Mouse (Mus musculus) hindbrain, postnatal 0 days (tissue): ENCODE data around the gene Xylt2. TPM values are rescaled to one million over a fixed set of nuclear protein-coding genes. Genes with fewer than 3 reads are reported as not detected.

Experiments used
- ATAC-seq: fragments of 200-750 bp; cut with Nextera tagmentation; 2 replicates; pipeline ENCODE4 v1.8.0; 2017; ENCODE audit warnings: mild to moderate bottlenecking, moderate TSS enrichment, moderate library complexity
- DNase-seq: peaks from one replicate; pipeline ENCODE4 v3.0.0-alpha.2; 2015; ENCODE audit warnings: low spot score
- H3K27ac ChIP-seq: fragments of 300-500 bp; sonication (generic); 2 replicates; pipeline ENCODE4 v1.5.1; 2014; ENCODE audit warnings: mild to moderate bottlenecking
- H3K27me3 ChIP-seq: fragments of 300-500 bp; sonication (generic); 2 replicates; pipeline ENCODE4 v1.6.1; 2014; ENCODE audit warnings: low read length, mixed read lengths; ENCODE audit not compliant: insufficient read depth
- H3K36me3 ChIP-seq: fragments of 300-500 bp; sonication (generic); 2 replicates; pipeline ENCODE4 v1.6.1; 2014; ENCODE audit warnings: low read length, mixed read lengths; ENCODE audit not compliant: insufficient read depth
- H3K4me1 ChIP-seq: fragments of 300-500 bp; sonication (generic); 2 replicates; pipeline ENCODE4 v1.6.1; 2014; ENCODE audit warnings: antibody characterized with exemption, low read length, mixed read lengths; ENCODE audit not compliant: insufficient read depth
- H3K4me2 ChIP-seq: fragments of 300-500 bp; sonication (generic); 2 replicates; pipeline ENCODE4 v1.6.1; 2014; ENCODE audit warnings: low read depth, mild to moderate bottlenecking, low read length, moderate library complexity, mixed read lengths
- H3K4me3 ChIP-seq: fragments of 300-500 bp; sonication (generic); 2 replicates; pipeline ENCODE4 v1.5.1; 2014; ENCODE audit warnings: low read length
- H3K9ac ChIP-seq: fragments of 300-500 bp; sonication (generic); replicated peaks from 2 replicates; pipeline ENCODE4 v1.6.1; 2014; ENCODE audit warnings: mild to moderate bottlenecking, low read length, moderate library complexity, mixed read lengths
- H3K9me3 ChIP-seq: fragments of 300-500 bp; sonication (generic); 2 replicates; pipeline ENCODE4 v1.6.1; 2016; ENCODE audit warnings: low read length, mixed read lengths
- CTCF ChIP-seq: IDR thresholded peaks from 2 replicates; pipeline ENCODE4 v1.5.1; 2016; ENCODE audit warnings: antibody characterized with exemption, control low read depth, low read depth
- WGBS: fragments of 180-500 bp; shearing (Covaris S2); extraction: QIAGEN DNeasy Blood & Tissue Kit; methylation state at CpG from one replicate; pipeline ENCODE4 v1.1.7; 2014; 5-methylcytosine and 5-hydroxymethylcytosine counted together
- polyA plus RNA-seq: library from polyadenylated mRNA; unstranded; fragments of >200 nt; fragmentation: Nextera tagmentation; extraction: Ambion mirVana; gene quantifications from 2 replicates; pipeline ENCODE4 v1.2.1, GENCODE M21; 2015
- total RNA-seq: library from RNA; depleted of rRNA; stranded (reverse); fragments of >200 nt; gene quantifications from 2 replicates; pipeline ENCODE4 v1.2.3, GENCODE M21; 2014; rRNA removed

Gene Xylt2
- total and polyA plus RNA-seq, 2 experiments from 2014 or later: 13.6 to 53.5 TPM

DNA sequence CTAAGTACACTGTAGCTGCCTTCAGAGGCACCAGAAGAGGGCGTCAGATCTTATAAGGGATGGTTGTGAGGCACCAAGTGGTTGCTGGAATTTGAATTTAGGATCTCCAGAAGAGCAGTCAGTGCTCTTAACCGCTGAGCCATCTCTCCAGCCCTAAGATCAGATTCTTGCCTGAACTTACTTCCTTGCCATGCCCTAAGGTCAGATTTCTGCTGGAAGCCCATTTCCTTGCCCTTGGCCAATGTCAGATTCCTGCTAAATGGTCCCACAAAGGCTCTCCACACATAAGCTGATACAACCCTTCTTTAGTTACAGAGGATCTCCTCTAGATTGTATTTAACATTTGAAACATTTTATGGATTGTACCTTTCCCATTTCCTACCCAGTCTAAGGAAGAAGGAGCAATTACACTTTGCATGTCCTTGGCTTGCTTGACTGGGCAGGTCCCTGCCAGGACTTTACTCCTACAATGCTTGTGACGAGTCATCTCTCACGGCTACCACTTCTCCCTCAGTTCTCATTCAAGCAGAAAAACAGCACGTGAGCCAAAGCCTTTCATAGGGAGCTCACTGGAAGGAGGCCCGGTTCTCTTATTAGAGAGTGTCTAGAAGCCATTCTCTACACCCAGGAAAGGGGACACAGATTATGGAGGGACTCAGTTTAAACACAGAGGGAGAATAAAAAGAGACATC, 56.4 kb downstream of the Xylt2 start:
- Histone ChIP-seq H3K9ac (no peak overlapping the region), H3K4me2 (no peak overlapping the region), H3K27me3 (no peaks in the 10 kb centered on the region), H3K9me3 (0 out of 2 replicates have a peak, but pooled peaks cover 3% of the 10 kb centered on the region), H3K27ac (no peak overlapping the region), H3K36me3 (no peaks in the 10 kb centered on the region), H3K4me3 (no peak overlapping the region), H3K4me1 (no peaks in the 10 kb centered on the region)
- no peak for TF ChIP-seq CTCF
- 36% methylated on average over 6 of the region's 6 CpGs for WGBS
- DNase-seq: peak; percentile 23
- ATAC-seq: no peak

DNA sequence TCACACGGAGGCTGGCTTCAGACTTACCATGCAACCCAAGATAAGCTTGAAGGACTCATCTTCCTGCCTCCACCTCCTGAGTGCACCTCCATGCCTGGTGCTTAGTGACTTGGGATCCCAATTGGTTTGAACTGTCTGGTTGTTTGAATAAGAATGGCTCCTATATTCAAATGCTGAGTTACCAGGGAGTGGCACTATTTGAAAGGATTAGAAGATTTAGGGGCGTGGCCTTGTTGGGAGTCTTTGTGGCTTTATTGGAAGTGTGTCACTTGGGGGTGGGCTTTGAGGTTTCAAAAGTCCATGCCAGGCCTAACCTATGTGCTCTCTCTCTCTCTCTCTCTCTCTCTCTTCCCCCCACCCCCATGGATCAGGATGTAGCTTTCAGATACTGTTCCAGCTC, 59.7 kb downstream of the Xylt2 start:
- Histone ChIP-seq H3K27me3 (no peaks in the 10 kb centered on the region), H3K9ac (no peak overlapping the region), H3K4me1 (no peaks in the 10 kb centered on the region), H3K4me2 (no peak overlapping the region), H3K36me3 (no peaks in the 10 kb centered on the region), H3K9me3 (0 out of 2 replicates have a peak, but pooled peaks cover 3% of the 10 kb centered on the region), H3K4me3 (no peak overlapping the region), H3K27ac (no peak overlapping the region)
- WGBS: 87% methylated on average over 2 of the region's 2 CpGs
- DNase-seq (no peak), ATAC-seq (no peak)
- TF ChIP-seq CTCF: no peak

DNA sequence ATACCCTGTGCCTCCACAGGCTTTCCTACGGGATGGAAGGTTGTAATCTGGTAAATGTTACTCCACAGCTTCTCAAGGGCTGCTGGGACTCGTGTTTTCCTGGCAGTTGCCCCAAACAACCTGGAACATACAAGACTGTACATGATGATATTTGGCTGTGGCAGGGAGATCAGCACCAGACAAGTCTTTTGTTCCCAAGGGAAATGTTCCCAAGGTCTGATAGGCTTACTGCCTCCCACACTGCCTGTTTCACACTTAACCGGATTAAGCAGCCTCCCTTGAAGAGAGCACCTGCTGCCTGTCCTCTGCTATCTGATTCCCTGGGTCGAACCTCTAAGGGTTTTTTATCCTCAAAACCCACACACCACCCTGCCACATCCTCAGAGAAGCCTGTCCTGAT, 61.8 kb downstream of the Xylt2 start:
- 39% methylated on average over 4 of the region's 4 CpGs for WGBS
- no peak for ATAC-seq

DNA sequence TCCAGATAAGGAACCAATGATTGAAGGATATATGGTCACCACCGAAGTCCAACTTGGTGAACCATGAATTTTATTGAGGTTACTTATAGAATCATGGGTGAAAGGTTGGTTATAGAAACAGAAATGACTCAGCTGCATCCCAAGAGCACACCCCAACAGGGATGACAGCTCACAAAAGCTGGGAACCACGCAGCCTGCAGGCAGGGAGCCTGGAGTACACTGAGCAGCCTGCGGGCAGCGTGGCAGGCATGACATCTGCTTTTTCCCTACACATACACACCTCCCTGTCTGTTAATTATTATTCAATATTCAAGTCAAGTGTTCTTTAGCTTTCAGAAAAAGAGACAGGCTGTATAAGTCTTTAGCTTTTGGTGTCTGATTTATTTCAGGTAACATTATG, 62.7 kb downstream of the Xylt2 start:
- H3K9me3 ChIP-seq: 0 out of 2 replicates have a peak, but pooled peaks cover 3% of the 10 kb centered on the region
- H3K27me3 ChIP-seq: no peaks in the 10 kb centered on the region
- H3K4me2 ChIP-seq: no peak overlapping the region
- DNase-seq: no peak
- H3K36me3 ChIP-seq: no peaks in the 10 kb centered on the region
- no peak for TF ChIP-seq CTCF
- no peaks in the 10 kb centered on the region for H3K4me1 ChIP-seq
- no peak overlapping the region for H3K9ac ChIP-seq
- no peak overlapping the region for H3K27ac ChIP-seq
- ATAC-seq: no peak
- no peak overlapping the region for H3K4me3 ChIP-seq
- 65% methylated on average over 4 of the region's 4 CpGs for WGBS

More for the DNA sequence above, 61.8 kb downstream of the Xylt2 start:
- Histone ChIP-seq H3K4me2 (no peak overlapping the region), H3K27me3 (no peaks in the 10 kb centered on the region), H3K9me3 (0 out of 2 replicates have a peak, but pooled peaks cover 3% of the 10 kb centered on the region), H3K36me3 (no peaks in the 10 kb centered on the region), H3K27ac (no peak overlapping the region), H3K4me1 (no peaks in the 10 kb centered on the region), H3K4me3 (no peak overlapping the region), H3K9ac (no peak overlapping the region)
- TF ChIP-seq CTCF: no peak
- DNase-seq: peak; percentile 22

Other genes with a start within 250 kb of the Xylt2 start
- gene Cacna1g, start 203.3 kb downstream of the Xylt2 start, total RNA-seq: 87.7 and 90.3 TPM in 2 replicates
- gene Cacna1g, start 203.3 kb downstream of the Xylt2 start, polyA plus RNA-seq: 10.0 and 10.4 TPM in 2 replicates
- 1.5 and 11.8 TPM in 2 replicates for gene Spata20, start 191.3 kb downstream of the Xylt2 start, total RNA-seq
- gene Spata20, start 191.3 kb downstream of the Xylt2 start, polyA plus RNA-seq: 1.0 and 1.6 TPM in 2 replicates
- 2.7 and 6.2 TPM in 2 replicates for gene Epn3, start 177.5 kb downstream of the Xylt2 start, total RNA-seq
- gene Epn3, start 177.5 kb downstream of the Xylt2 start, polyA plus RNA-seq: 3.6 and 3.7 TPM in 2 replicates
- 2.3 and 4.8 TPM in 2 replicates for gene Mycbpap, start 155.8 kb downstream of the Xylt2 start, total RNA-seq
- 1.1 and 1.5 TPM in 2 replicates for gene Mycbpap, start 155.8 kb downstream of the Xylt2 start, polyA plus RNA-seq
- gene Rsad1, start 128.3 kb downstream of the Xylt2 start, total RNA-seq: 9.3 and 12.9 TPM in 2 replicates
- gene Rsad1, start 128.3 kb downstream of the Xylt2 start, polyA plus RNA-seq: 9.2 and 11.3 TPM in 2 replicates
- 0.61 and 1.2 TPM in 2 replicates for gene Chad, start 112.5 kb downstream of the Xylt2 start, total RNA-seq
- 1.2 and 1.4 TPM in 2 replicates for gene Chad, start 112.5 kb downstream of the Xylt2 start, polyA plus RNA-seq
- gene Acsf2, start 75.6 kb downstream of the Xylt2 start, total RNA-seq: 4.8 and 6.8 TPM in 2 replicates
- 2.6 and 2.8 TPM in 2 replicates for gene Acsf2, start 75.6 kb downstream of the Xylt2 start, polyA plus RNA-seq
- 105 and 113 TPM in 2 replicates for gene Lrrc59, start 47.7 kb downstream of the Xylt2 start, total RNA-seq
- 127 and 131 TPM in 2 replicates for gene Lrrc59, start 47.7 kb downstream of the Xylt2 start, polyA plus RNA-seq
- 36.3 and 61.2 TPM in 2 replicates for gene Mrpl27, start 23.7 kb downstream of the Xylt2 start, total RNA-seq
- 178 and 182 TPM in 2 replicates for gene Mrpl27, start 23.7 kb downstream of the Xylt2 start, polyA plus RNA-seq
- 3.8 TPM in 2 replicates for gene Eme1, start 23.6 kb downstream of the Xylt2 start, total RNA-seq
- 1.9 and 2.4 TPM in 2 replicates for gene Eme1, start 23.6 kb downstream of the Xylt2 start, polyA plus RNA-seq
- gene Gm11541, start 27.0 kb upstream of the Xylt2 start, total RNA-seq: 0.63 TPM in 1 of 2 replicates, not detected in the other
- 0.39 and 0.42 TPM in 2 replicates for gene Gm11541, start 27.0 kb upstream of the Xylt2 start, polyA plus RNA-seq
- gene Cdc34b, start 64.3 kb upstream of the Xylt2 start, total RNA-seq: 0.18 and 1.2 TPM in 2 replicates
- 0.30 TPM in 1 of 2 replicates, not detected in the other for gene Cdc34b, start 64.3 kb upstream of the Xylt2 start, polyA plus RNA-seq
- not detected in 2 replicates for gene Tmem92, start 105.2 kb upstream of the Xylt2 start, total RNA-seq
- gene Tmem92, start 105.2 kb upstream of the Xylt2 start, polyA plus RNA-seq: not detected in 2 replicates